Mouse (Mus musculus): ENCODE data around the gene Cxcl10. TPM values are rescaled to one million over a fixed set of nuclear protein-coding genes. Genes with fewer than 3 reads are reported as not detected.

The Cxcl10 gene
- polyA plus RNA-seq, 1 experiment from 2014 or later = 1.6 TPM

- H3K27me3 ChIP-seq (replicated peaks) = no peaks in the 10 kb centered on the region; the same call in 1 of the 2 replicates
- no peak overlapping the region for H3K4me2 ChIP-seq
- 49% methylated on average over 7 of the region's 7 CpGs for WGBS
- no peak overlapping the region for H3K4me3 ChIP-seq
- no peak overlapping the region for H3K9ac ChIP-seq
- H3K27ac ChIP-seq (replicated peaks) = no peak overlapping the region
- H3K9me3 ChIP-seq = no peaks in the 10 kb centered on the region
- ATAC-seq (ENCODE audit: extremely low read depth, insufficient number of reproducible peaks, low FRiP score, low TSS enrichment) = no peak
- no peaks in the 10 kb centered on the region for H3K36me3 ChIP-seq
- peaks cover 27% of the 10 kb centered on the region for H3K4me1 ChIP-seq
These were observed 35.1 kb upstream of the Cxcl10 start for GRCm38 (mm10) chr5:92383747-92384146.

GRCm38 (mm10) chr5:92382349-92382679 is 33.6 kb upstream of the Cxcl10 start:
- Histone ChIP-seq H3K4me3 (no peak overlapping the region), H3K27me3 (replicated peaks) (no peaks in the 10 kb centered on the region; the same call in 1 of the 2 replicates), H3K9me3 (no peaks in the 10 kb centered on the region), H3K4me1 (peaks cover 19% of the 10 kb centered on the region), H3K36me3 (no peaks in the 10 kb centered on the region), H3K9ac (no peak overlapping the region), H3K27ac (replicated peaks) (no peak overlapping the region), H3K4me2 (no peak overlapping the region)
- 51% methylated on average over 9 of the region's 9 CpGs for WGBS
- no peak for ATAC-seq (ENCODE audit: extremely low read depth, insufficient number of reproducible peaks, low FRiP score, low TSS enrichment)

- Histone ChIP-seq H3K9me3 (no peaks in the 10 kb centered on the region), H3K27me3 (replicated peaks) (no peaks in the 10 kb centered on the region; the same call in 1 of the 2 replicates), H3K36me3 (no peaks in the 10 kb centered on the region), H3K4me1 (peaks cover 19% of the 10 kb centered on the region), H3K4me2 (no peak overlapping the region), H3K4me3 (no peak overlapping the region), H3K27ac (replicated peaks) (no peak overlapping the region), H3K9ac (0 out of 2 replicates have a peak overlapping the region, but pooled peaks have one; percentile 0)
- WGBS = 32% methylated on average over 12 of the region's 12 CpGs
- no peak for ATAC-seq (ENCODE audit: extremely low read depth, insufficient number of reproducible peaks, low FRiP score, low TSS enrichment)
These were observed 33.1 kb upstream of the Cxcl10 start for GRCm38 (mm10) chr5:92381550-92382348.

- Histone ChIP-seq H3K4me2 (peak overlapping the region; percentile 51), H3K27ac (replicated peaks) (0 out of 2 replicates have a peak overlapping the region, but pooled peaks have one; percentile 3), H3K9ac (0 out of 2 replicates have a peak overlapping the region, but pooled peaks have one; percentile 34), H3K27me3 (replicated peaks) (no peaks in the 10 kb centered on the region), H3K9me3 (no peaks in the 10 kb centered on the region), H3K4me3 (peak overlapping the region; percentile 11), H3K36me3 (no peaks in the 10 kb centered on the region), H3K4me1 (peaks cover 26% of the 10 kb centered on the region)
- no peak for ATAC-seq (ENCODE audit: extremely low read depth, insufficient number of reproducible peaks, low FRiP score, low TSS enrichment)
- WGBS = 20% methylated on average over 13 of the region's 13 CpGs
These were observed 28.2 kb upstream of the Cxcl10 start for GRCm38 (mm10) chr5:92376795-92377405.

- ATAC-seq (ENCODE audit: extremely low read depth, insufficient number of reproducible peaks, low FRiP score, low TSS enrichment) = no peak
- no peaks in the 10 kb centered on the region for H3K36me3 ChIP-seq
These were observed 26.7 kb upstream of the Cxcl10 start for GRCm38 (mm10) chr5:92375368-92375767.

GRCm38 (mm10) chr5:92374721-92375142 is 26.0 kb upstream of the Cxcl10 start:
- ATAC-seq (ENCODE audit: extremely low read depth, insufficient number of reproducible peaks, low FRiP score, low TSS enrichment) = no peak

More at GRCm38 (mm10) chr5:92375368-92375767, 26.7 kb upstream of the Cxcl10 start:
- 0 out of 2 replicates have a peak overlapping the region, but pooled peaks have one; percentile 29 for H3K27ac ChIP-seq (replicated peaks)
- H3K4me2 ChIP-seq = no peak overlapping the region
- H3K27me3 ChIP-seq (replicated peaks) = no peaks in the 10 kb centered on the region
- no peak overlapping the region for H3K9ac ChIP-seq
- H3K9me3 ChIP-seq = no peaks in the 10 kb centered on the region
- H3K4me1 ChIP-seq = peaks cover 23% of the 10 kb centered on the region
- 72% methylated on average over 17 of the region's 17 CpGs for WGBS
- H3K4me3 ChIP-seq = no peak overlapping the region

GRCm38 (mm10) chr5:92372605-92373004 is 23.9 kb upstream of the Cxcl10 start:
- H3K4me2 ChIP-seq = no peak overlapping the region

More at GRCm38 (mm10) chr5:92374721-92375142, 26.0 kb upstream of the Cxcl10 start:
- H3K27ac ChIP-seq (replicated peaks) = 0 out of 2 replicates have a peak overlapping the region, but pooled peaks have one; percentile 29
- no peak overlapping the region for H3K4me2 ChIP-seq
- H3K9ac ChIP-seq = no peak overlapping the region
- no peaks in the 10 kb centered on the region for H3K27me3 ChIP-seq (replicated peaks)
- no peaks in the 10 kb centered on the region for H3K36me3 ChIP-seq
- peaks cover 23% of the 10 kb centered on the region for H3K4me1 ChIP-seq
- no peaks in the 10 kb centered on the region for H3K9me3 ChIP-seq
- WGBS = 34% methylated on average over 6 of the region's 6 CpGs
- no peak overlapping the region for H3K4me3 ChIP-seq

GRCm38 (mm10) chr5:92371361-92371976 is 22.8 kb upstream of the Cxcl10 start:
- no peak overlapping the region for H3K9ac ChIP-seq
- H3K27me3 ChIP-seq (replicated peaks) = no peaks in the 10 kb centered on the region
- H3K4me2 ChIP-seq = no peak overlapping the region
- H3K27ac ChIP-seq (replicated peaks) = no peak overlapping the region
- no peaks in the 10 kb centered on the region for H3K36me3 ChIP-seq
- 79% methylated on average over 14 of the region's 14 CpGs for WGBS
- H3K9me3 ChIP-seq = no peaks in the 10 kb centered on the region
- H3K4me1 ChIP-seq = peaks cover 29% of the 10 kb centered on the region
- H3K4me3 ChIP-seq = no peak overlapping the region
- ATAC-seq (ENCODE audit: extremely low read depth, insufficient number of reproducible peaks, low FRiP score, low TSS enrichment) = no peak

More at GRCm38 (mm10) chr5:92372605-92373004, 23.9 kb upstream of the Cxcl10 start:
- H3K27me3 ChIP-seq (replicated peaks) = no peaks in the 10 kb centered on the region
- no peaks in the 10 kb centered on the region for H3K9me3 ChIP-seq
- peaks cover 39% of the 10 kb centered on the region for H3K4me1 ChIP-seq
- H3K27ac ChIP-seq (replicated peaks) = no peak overlapping the region
- no peak for ATAC-seq (ENCODE audit: extremely low read depth, insufficient number of reproducible peaks, low FRiP score, low TSS enrichment)
- H3K4me3 ChIP-seq = no peak overlapping the region
- no peaks in the 10 kb centered on the region for H3K36me3 ChIP-seq
- 25% methylated on average over 2 of the region's 2 CpGs for WGBS
- H3K9ac ChIP-seq = no peak overlapping the region

GRCm38 (mm10) chr5:92370891-92371290 is 22.2 kb upstream of the Cxcl10 start:
- Histone ChIP-seq H3K9ac (no peak overlapping the region), H3K36me3 (no peaks in the 10 kb centered on the region), H3K9me3 (no peaks in the 10 kb centered on the region), H3K27ac (replicated peaks) (no peak overlapping the region), H3K4me3 (no peak overlapping the region), H3K27me3 (replicated peaks) (no peaks in the 10 kb centered on the region), H3K4me1 (peaks cover 27% of the 10 kb centered on the region), H3K4me2 (no peak overlapping the region)
- no peak for ATAC-seq (ENCODE audit: extremely low read depth, insufficient number of reproducible peaks, low FRiP score, low TSS enrichment)
- 80% methylated on average over 6 of the region's 6 CpGs for WGBS

GRCm38 (mm10) chr5:92370392-92370791 is 21.7 kb upstream of the Cxcl10 start:
- Histone ChIP-seq H3K9me3 (no peaks in the 10 kb centered on the region), H3K27me3 (replicated peaks) (no peaks in the 10 kb centered on the region), H3K4me2 (no peak overlapping the region), H3K4me1 (peaks cover 27% of the 10 kb centered on the region), H3K27ac (replicated peaks) (no peak overlapping the region), H3K4me3 (no peak overlapping the region), H3K9ac (no peak overlapping the region), H3K36me3 (no peaks in the 10 kb centered on the region)
- WGBS = 84% methylated on average over 6 of the region's 6 CpGs
- ATAC-seq (ENCODE audit: extremely low read depth, insufficient number of reproducible peaks, low FRiP score, low TSS enrichment) = no peak
